ENCODE assay signal across 30 mouse cellular contexts in genomic region chr7:16024603-16025222, GRCm38 (mm10). TPM values are rescaled to one million over a fixed set of nuclear protein-coding genes. Genes with fewer than 3 reads are reported as not detected.
A peak's percentile ranks its signal among the peaks of the same experiment; 100 is the strongest.
DNase-seq lines count a peak whose midpoint lies in the region; ATAC-seq and TF ChIP-seq lines count a peak whose summit lies in the region.
"Had no signal": no experiment of that assay in that cellular context is flagged by ENCODE, and none has a peak within 500 bp of the region (broad histone marks: within the 10 kb centered on the region; RNA-seq: fewer than 3 reads in every experiment).

No protein-coding gene starts in this region.

- WGBS in stomach, postnatal 0 days, result 71% methylated on average over 8 of the region's 8 CpGs

- intact Hi-C loops in gastrocnemius, adult 2 months (cut with DNase I), result no loop called here

- H3K27ac ChIP-seq in gastrocnemius, adult 2 months, result 0 out of 2 replicates have a peak overlapping the region, but pooled peaks have one; percentile 8
- H3K27ac ChIP-seq in stomach, postnatal 0 days (replicated peaks), result no peak overlapping the region; the same call in 1 of the 2 replicates
- H3K27ac ChIP-seq: embryonic facial prominence, embryonic 12.5 days; embryonic facial prominence, embryonic 15.5 days; hindbrain, embryonic 12.5 days; hindbrain, embryonic 15.5 days had no signal

- H3K4me1 ChIP-seq in stomach, postnatal 0 days (replicated peaks; ENCODE audit: control insufficient read depth, insufficient read depth), result no peaks in the 10 kb centered on the region; the same call in 1 of the 2 replicates
- H3K4me1 ChIP-seq: embryonic facial prominence, embryonic 12.5 days had no signal

- no peak for DNase-seq in gastrocnemius, adult 2 months
- DNase-seq in gastrocnemius, adult 8-10 months (ENCODE audit: low spot score in 2 of 2), result no peak
- DNase-seq in natural killer cell, adult 2 months (ENCODE audit: low spot score in 2 of 2), result peak; percentile 45 to 55
- DNase-seq in stomach, postnatal 0 days (ENCODE audit: low spot score), result no peak
- no peak for DNase-seq in spleen, postnatal 10 days (ENCODE audit: low spot score in 2 of 2)
- DNase-seq in right cerebral cortex, postnatal 25 days, result no peak
- no peak for DNase-seq in thymus, postnatal 36 days
- DNase-seq: adrenal gland, adult 2 months; adrenal gland, postnatal 14 days; cerebellum, adult 11-12 months; cerebellum, adult 8-10 months; cerebellum, postnatal 10 days; forebrain, postnatal 0 days; gastrocnemius, postnatal 10 days; gastrocnemius, postnatal 36 days; heart, adult 11 months had no signal

- H3K4me2 ChIP-seq in stomach, postnatal 0 days (replicated peaks; ENCODE audit: low read depth), result no peak overlapping the region
- H3K4me2 ChIP-seq: embryonic facial prominence, embryonic 12.5 days; embryonic facial prominence, embryonic 15.5 days; heart, embryonic 11.5 days; hindbrain, embryonic 12.5 days; hindbrain, embryonic 15.5 days had no signal

- TF ChIP-seq EP300 in stomach, postnatal 0 days (optimal IDR thresholded peaks at IDR 0.05), result no peak

- no peaks in the 10 kb centered on the region for H3K9me3 ChIP-seq in stomach, postnatal 0 days (ENCODE audit: control insufficient read depth, low read length)
- H3K9me3 ChIP-seq: embryonic facial prominence, embryonic 12.5 days; embryonic facial prominence, embryonic 15.5 days; hindbrain, embryonic 12.5 days; hindbrain, embryonic 15.5 days had no signal

- H3K36me3 ChIP-seq in stomach, postnatal 0 days (ENCODE audit: control insufficient read depth, insufficient read depth, low read length), result no peaks in the 10 kb centered on the region
- H3K36me3 ChIP-seq: embryonic facial prominence, embryonic 12.5 days; hindbrain, embryonic 12.5 days; hindbrain, embryonic 15.5 days had no signal

- ATAC-seq in megakaryocyte, adult 5-6 weeks (ENCODE audit: poor library complexity, severe bottlenecking), result peak; percentile 59
- ATAC-seq in stomach, postnatal 0 days (ENCODE audit: low FRiP score, low TSS enrichment), result peak; percentile 74
- ATAC-seq: forebrain, embryonic 14.5 days; forebrain, postnatal 0 days; Patski had no signal

- TF ChIP-seq CTCF in gastrocnemius, adult 2 months (IDR thresholded peaks at IDR 0.05), result no peak
- TF ChIP-seq CTCF in stomach, postnatal 0 days (IDR thresholded peaks at IDR 0.05; ENCODE audit: low read depth), result no peak

- no peak overlapping the region for H3K4me3 ChIP-seq in gastrocnemius, adult 2 months
- no peak overlapping the region for H3K4me3 ChIP-seq in stomach, postnatal 0 days (ENCODE audit: low read depth, low read length)
- H3K4me3 ChIP-seq: embryonic facial prominence, embryonic 12.5 days; embryonic facial prominence, embryonic 15.5 days; hindbrain, embryonic 12.5 days; hindbrain, embryonic 15.5 days had no signal

- no peak overlapping the region for H3K9ac ChIP-seq in stomach, postnatal 0 days (ENCODE audit: low read length)
- H3K9ac ChIP-seq: embryonic facial prominence, embryonic 12.5 days; embryonic facial prominence, embryonic 15.5 days; forebrain, postnatal 0 days; hindbrain, embryonic 12.5 days; hindbrain, embryonic 15.5 days had no signal

- H3K27me3 ChIP-seq in stomach, postnatal 0 days (ENCODE audit: control insufficient read depth, insufficient read depth, low read length), result no peaks in the 10 kb centered on the region
- H3K27me3 ChIP-seq: embryonic facial prominence, embryonic 12.5 days; embryonic facial prominence, embryonic 15.5 days; hindbrain, embryonic 12.5 days; hindbrain, embryonic 15.5 days; Patski had no signal

RNA-seq across cellular contexts. Expression of gene Bicra, which starts 23.0 kb away (rescaled TPM):
- total RNA-seq in gastrocnemius, adult 2 months (2021), result 1 to 10 TPM; 6.8 to 7.1 TPM
- total RNA-seq in gastrocnemius, adult 8-10 months (2022), result 1 to 10 TPM; 3.7 to 6.8 (median 5.6) TPM
- total RNA-seq in megakaryocyte, adult 5-6 weeks (2015), result 19.5 and 28.6 TPM in 2 replicates
- 1.9 and 2.8 TPM in 2 replicates for total RNA-seq in megakaryocyte, adult 5-6 weeks (2017)
- 1.8 and 2.3 TPM in 2 replicates for polyA plus RNA-seq in stomach, postnatal 0 days (2015; fragmentation: Nextera tagmentation; extraction: Ambion mirVana)

RNA-seq across cellular contexts. Expression of gene Zfp541, which starts 36.9 kb away (rescaled TPM):
- not detected for total RNA-seq in gastrocnemius, adult 2 months (2021)
- not detected for total RNA-seq in gastrocnemius, adult 8-10 months (2022)
- 0.16 and 0.27 TPM in 2 replicates for total RNA-seq in megakaryocyte, adult 5-6 weeks (2015)
- 0.53 TPM in 1 of 2 replicates, not detected in the other for total RNA-seq in megakaryocyte, adult 5-6 weeks (2017)
- 0.05 TPM in 2 replicates for polyA plus RNA-seq in stomach, postnatal 0 days (2015; fragmentation: Nextera tagmentation; extraction: Ambion mirVana)
- total RNA-seq: gastrocnemius, postnatal 10 days; gastrocnemius, postnatal 36 days; heart, adult 8-10 months; heart, postnatal 25 days; hematopoietic stem cell, adult 5-6 weeks had no signal
- polyA plus RNA-seq: forebrain, embryonic 11.5 days; forebrain, embryonic 14.5 days; heart, embryonic 11.5 days; heart, embryonic 14.5 days; heart, postnatal 0 days had no signal

RNA-seq across cellular contexts. Expression of gene Ehd2, which starts 57.3 kb away (rescaled TPM):
- 10 to 100 TPM; 31.4 to 38.7 TPM for total RNA-seq in gastrocnemius, adult 2 months (2021)
- total RNA-seq in gastrocnemius, adult 8-10 months (2022), result 10 to 100 TPM; 23.7 to 32.7 (median 28.2) TPM
- 0.04 TPM in 1 of 2 replicates, not detected in the other for total RNA-seq in megakaryocyte, adult 5-6 weeks (2015)
- 0.07 and 0.16 TPM in 2 replicates for total RNA-seq in megakaryocyte, adult 5-6 weeks (2017)
- polyA plus RNA-seq in stomach, postnatal 0 days (2015; fragmentation: Nextera tagmentation; extraction: Ambion mirVana), result 30.7 and 37.7 TPM in 2 replicates

Comparison
In these comparisons a context has a peak if more than half of its experiments do, and no peak if none do; other contexts are left out.
1. DNase-seq: peak in natural killer cell, adult 2 months (2 of 2); none in gastrocnemius, adult 2 months (single experiment), gastrocnemius, adult 8-10 months (0 of 2), stomach, postnatal 0 days (single experiment), spleen, postnatal 10 days (0 of 2), right cerebral cortex, postnatal 25 days (single experiment) and thymus, postnatal 36 days (0 of 2).
2. RNA of gene Ehd2, which starts 57.3 kb away (total RNA-seq): 31.4 to 38.7 TPM in gastrocnemius, adult 2 months and 23.7 to 32.7 TPM in gastrocnemius, adult 8-10 months; 0.04 to 0.16 TPM in megakaryocyte, adult 5-6 weeks; every median in the first group is over 10 times any median in the second.